Mouse (Mus musculus) MEL (cell line): ENCODE results near the gene Gm20388.

Experiments used
- CTCF ChIP-seq, 3 experiments: IDR thresholded peaks in 2 of 3; conservative IDR thresholded peaks in 1 of 3; 2 replicates each; pipeline ENCODE4 v1.5.1; 2011 to 2012; ENCODE audit warnings: low read length in 3 of 3, low read depth in 2 of 3, mild to moderate bottlenecking in 2 of 3, improper control_type of control experiment in 1 of 3, inconsistent platforms in 1 of 3, mixed read lengths in 1 of 3, moderate library complexity in 1 of 3; ENCODE audit not compliant: control insufficient read depth in 1 of 3, insufficient read depth in 1 of 3, poor library complexity in 1 of 3, severe bottlenecking in 1 of 3
- ELF1 ChIP-seq: IDR thresholded peaks from 2 replicates; pipeline ENCODE4 v1.6.1; 2014; ENCODE audit warnings: low read depth, mild to moderate bottlenecking, inconsistent platforms, low read length, improper control_type of control experiment, moderate library complexity
- EP300 ChIP-seq, 2 experiments: IDR thresholded peaks; 2 replicates each; pipeline ENCODE4 v1.6.1; 2011; ENCODE audit warnings: improper control_type of control experiment in 2 of 2, low read length in 2 of 2, low read depth in 1 of 2, mild to moderate bottlenecking in 1 of 2
- GABPA ChIP-seq: IDR thresholded peaks from 2 replicates; pipeline ENCODE4 v1.6.1; 2012; ENCODE audit warnings: low read depth, mild to moderate bottlenecking, inconsistent platforms, low read length, improper control_type of control experiment, moderate library complexity
- MAFK ChIP-seq: IDR thresholded peaks from 2 replicates; pipeline ENCODE4 v1.6.1; 2011; ENCODE audit warnings: low read depth, mild to moderate bottlenecking, low read length, improper control_type of control experiment, borderline replicate concordance
- MYB ChIP-seq: IDR thresholded peaks from 2 replicates; pipeline ENCODE4 v1.6.1; 2011; ENCODE audit warnings: mild to moderate bottlenecking, low read depth, low read length, improper control_type of control experiment
- POLR2A ChIP-seq, 2 experiments: IDR thresholded peaks; 2 replicates each; pipeline ENCODE4 v1.6.1; 2011 to 2012; ENCODE audit warnings: low read length in 2 of 2, mild to moderate bottlenecking in 2 of 2, control low read depth in 1 of 2, improper control_type of control experiment in 1 of 2, low read depth in 1 of 2, moderate library complexity in 1 of 2; ENCODE audit not compliant: control insufficient read depth in 1 of 2, insufficient read depth in 1 of 2, poor library complexity in 1 of 2
- POLR2AphosphoS5 ChIP-seq: IDR thresholded peaks from 2 replicates; pipeline ENCODE4 v1.6.1; 2012; ENCODE audit warnings: low read depth, borderline replicate concordance, mild to moderate bottlenecking, inconsistent platforms, low read length, moderate library complexity, mixed read lengths
- UBTF ChIP-seq: IDR thresholded peaks from 2 replicates; pipeline ENCODE4 v1.6.1; 2012; ENCODE audit warnings: low read depth, mild to moderate bottlenecking, inconsistent platforms, low read length, improper control_type of control experiment, moderate library complexity, borderline replicate concordance; ENCODE audit not compliant: insufficient read depth
- USF1 ChIP-seq: IDR thresholded peaks from 2 replicates; pipeline ENCODE4 v1.6.1; 2014; ENCODE audit warnings: low read depth, mild to moderate bottlenecking, inconsistent platforms, low read length, improper control_type of control experiment, moderate library complexity
- ZC3H11A ChIP-seq: IDR thresholded peaks from 2 replicates; pipeline ENCODE4 v1.6.1; 2012; ENCODE audit warnings: low read depth, mild to moderate bottlenecking, inconsistent platforms, low read length, improper control_type of control experiment

GRCm38 (mm10) chr8:120152636-120153035 lies 242.0 kb downstream of the Gm20388 start:
- TF ChIP-seq ELF1 (no peak), ZC3H11A (no peak), MYB (no peak), EP300 (IDR thresholded peaks at IDR 0.05; ENCODE audit: low read depth in 1 of 2, low read length in 2 of 2) (no peak), CTCF (IDR thresholded peaks at IDR 0.05 in 2 of 3, conservative IDR thresholded peaks at IDR 0.05 in 1 of 3; ENCODE audit: control insufficient read depth in 1 of 3, insufficient read depth in 1 of 3, low read depth in 2 of 3, low read length in 3 of 3, poor library complexity in 1 of 3, severe bottlenecking in 1 of 3) (no peak), POLR2A (IDR thresholded peaks at IDR 0.05; ENCODE audit: control insufficient read depth in 1 of 2, insufficient read depth in 1 of 2, low read depth in 1 of 2, low read length in 2 of 2, poor library complexity in 1 of 2) (no peak), POLR2AphosphoS5 (no peak), MAFK (no peak), UBTF (no peak), GABPA (no peak), USF1 (no peak)
